Mouse (Mus musculus): ENCODE results near the gene Gtsf1l. TPM values are rescaled to one million over a fixed set of nuclear protein-coding genes. Genes with fewer than 3 reads are reported as not detected.
"Not testable (repeated sequence)": the region's sequence is repeated elsewhere in the genome, so short reads cannot be mapped to it uniquely, and the experiment has no call there.

Gene Gtsf1l
- total and polyA plus RNA-seq, 3 experiments = 0.68 TPM; not detected in 2

DNA sequence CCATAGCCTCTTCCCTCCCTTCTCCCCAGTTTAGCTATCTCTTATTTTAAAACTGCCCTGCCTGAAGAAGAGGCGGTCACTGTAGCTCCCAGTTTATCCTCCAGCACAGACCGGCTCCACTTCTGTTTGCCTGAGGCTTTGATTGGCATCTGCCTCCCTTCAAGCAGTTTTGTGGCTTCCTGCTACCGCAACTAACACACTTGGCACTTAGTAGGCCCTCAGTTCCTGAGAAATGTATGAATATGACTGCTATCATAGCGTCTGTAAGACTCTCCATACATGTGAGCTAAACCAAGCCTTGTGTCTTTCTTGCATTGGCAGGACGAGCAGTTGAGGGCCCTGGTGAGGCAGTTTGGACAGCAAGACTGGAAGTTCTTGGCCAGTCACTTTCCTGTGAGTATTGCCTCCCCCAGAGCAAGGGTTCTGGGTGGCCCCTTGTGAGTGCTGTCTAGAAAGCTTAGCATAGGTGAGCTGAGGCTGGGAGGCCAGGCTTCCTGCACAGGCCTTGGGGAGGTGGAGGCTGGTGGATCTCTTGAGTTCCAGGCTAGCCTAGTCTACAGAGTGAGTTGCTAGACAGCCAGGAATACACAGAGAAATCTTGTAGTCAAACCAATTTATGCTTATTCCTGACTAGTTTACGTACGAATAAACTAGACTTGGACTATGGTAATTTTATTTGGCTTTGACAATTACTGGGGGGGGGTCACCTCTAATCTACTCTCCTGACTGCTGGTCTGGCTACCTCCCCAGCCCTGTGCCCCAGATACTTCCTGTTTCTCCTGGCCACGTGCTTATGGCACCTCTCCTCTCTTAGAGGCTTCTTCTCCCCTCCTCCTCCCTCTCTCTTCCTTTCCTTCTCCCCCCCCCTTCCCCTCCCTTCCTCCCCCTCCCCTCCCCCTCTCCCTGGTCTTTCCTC lies 26.2 kb downstream of the Gtsf1l start:
- H3K27ac ChIP-seq = no peak overlapping the region
- H3K9ac ChIP-seq (ENCODE audit: low read depth, low read length) = no peak overlapping the region
- no peaks in the 10 kb centered on the region for H3K36me3 ChIP-seq (ENCODE audit: control insufficient read depth, insufficient read depth, low read length)
- intact Hi-C loops (cut with DNase I) = no loop called here
- TF ChIP-seq EP300 (IDR thresholded peaks at IDR 0.05; ENCODE audit: insufficient read depth, low read depth, low read length) (no peak), CTCF (IDR thresholded peaks at IDR 0.05) (no peak), POLR2A (IDR thresholded peaks at IDR 0.05; ENCODE audit: insufficient read depth, low read depth, low read length) (no peak)
- DNase-seq = no peak
- no peaks in the 10 kb centered on the region for H3K27me3 ChIP-seq (ENCODE audit: control insufficient read depth, insufficient read depth, low read length)
- no peak overlapping the region for H3K4me3 ChIP-seq
- no peaks in the 10 kb centered on the region for H3K4me1 ChIP-seq (ENCODE audit: control insufficient read depth, insufficient read depth, low read length)
- 78% methylated on average over 8 of the region's 8 CpGs for WGBS
- no peaks in the 10 kb centered on the region for H3K79me2 ChIP-seq (replicated peaks; ENCODE audit: control insufficient read depth, insufficient read depth, low read length)

- H3K4me3 ChIP-seq = no peak overlapping the region
- H3K9ac ChIP-seq (ENCODE audit: low read depth, low read length) = no peak overlapping the region
- H3K27me3 ChIP-seq (ENCODE audit: control insufficient read depth, insufficient read depth, low read length) = no peaks in the 10 kb centered on the region
- no peak for TF ChIP-seq EP300 (IDR thresholded peaks at IDR 0.05; ENCODE audit: insufficient read depth, low read depth, low read length)
- H3K36me3 ChIP-seq (ENCODE audit: control insufficient read depth, insufficient read depth, low read length) = no peaks in the 10 kb centered on the region
- intact Hi-C loops (cut with DNase I) = no loop called here
- no peak for DNase-seq
- 82% methylated on average over 6 of the region's 6 CpGs for WGBS
- H3K4me1 ChIP-seq (ENCODE audit: control insufficient read depth, insufficient read depth, low read length) = no peaks in the 10 kb centered on the region
- no peak overlapping the region for H3K27ac ChIP-seq
- no peaks in the 10 kb centered on the region for H3K79me2 ChIP-seq (replicated peaks; ENCODE audit: control insufficient read depth, insufficient read depth, low read length)
Measured at GRCm38 (mm10) chr2:163060630-163061029, 27.0 kb downstream of the Gtsf1l start.

DNA sequence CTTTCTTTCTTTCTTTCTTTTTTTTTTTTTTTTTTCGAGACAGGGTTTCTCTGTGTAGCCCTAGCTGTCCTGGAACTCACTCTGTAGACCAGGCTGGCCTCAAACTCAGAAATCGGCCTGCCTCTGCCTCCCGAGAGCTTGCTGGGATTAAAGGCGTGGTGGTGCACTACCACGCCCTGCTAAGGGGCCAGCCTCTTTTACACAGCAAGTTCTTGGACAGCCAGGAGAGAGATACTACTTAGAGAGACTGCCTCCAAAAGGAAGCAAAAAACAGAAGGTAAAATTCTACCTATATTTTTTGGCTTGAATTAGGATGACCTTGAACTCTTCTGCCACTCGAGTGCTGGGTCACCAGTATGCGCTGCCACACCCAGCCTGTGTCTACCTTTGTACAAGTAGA lies 28.7 kb downstream of the Gtsf1l start:
- H3K79me2 ChIP-seq (replicated peaks; ENCODE audit: control insufficient read depth, insufficient read depth, low read length); H3K27me3 ChIP-seq (ENCODE audit: control insufficient read depth, insufficient read depth, low read length); DNase-seq; H3K9ac ChIP-seq (ENCODE audit: low read depth, low read length); H3K4me3 ChIP-seq; H3K4me1 ChIP-seq (ENCODE audit: control insufficient read depth, insufficient read depth, low read length); H3K27ac ChIP-seq; intact Hi-C loops (cut with DNase I); H3K36me3 ChIP-seq (ENCODE audit: control insufficient read depth, insufficient read depth, low read length): not testable (repeated sequence)
- 91% methylated on average over 7 of the region's 7 CpGs for WGBS

DNA sequence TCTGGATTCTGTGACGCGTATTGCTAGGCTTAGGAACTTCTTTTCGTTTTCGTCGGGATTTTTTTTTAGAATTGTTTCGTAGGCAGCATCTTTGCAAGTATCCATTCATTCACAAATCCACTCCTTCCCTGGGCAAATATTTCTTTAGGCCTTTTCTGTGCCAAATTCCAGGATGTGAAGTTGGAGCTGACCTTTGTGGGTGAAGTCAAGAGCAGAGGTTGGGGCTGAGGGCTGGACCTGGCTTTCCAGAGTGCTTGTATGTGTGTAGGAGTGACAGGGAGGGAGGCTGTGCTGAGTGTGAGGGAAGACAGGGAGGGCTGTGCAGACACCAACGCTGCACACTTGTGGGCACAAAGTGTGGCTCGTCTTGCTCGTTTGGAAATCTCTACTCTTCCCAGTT lies 31.1 kb downstream of the Gtsf1l start:
- Histone ChIP-seq H3K4me1 (ENCODE audit: control insufficient read depth, insufficient read depth, low read length) (no peaks in the 10 kb centered on the region), H3K27me3 (ENCODE audit: control insufficient read depth, insufficient read depth, low read length) (no peaks in the 10 kb centered on the region), H3K9ac (ENCODE audit: low read depth, low read length) (no peak overlapping the region), H3K27ac (no peak overlapping the region), H3K36me3 (ENCODE audit: control insufficient read depth, insufficient read depth, low read length) (no peaks in the 10 kb centered on the region), H3K79me2 (replicated peaks; ENCODE audit: control insufficient read depth, insufficient read depth, low read length) (no peaks in the 10 kb centered on the region), H3K4me3 (no peak overlapping the region)
- no peak for DNase-seq
- WGBS = 80% methylated on average over 9 of the region's 9 CpGs
- TF ChIP-seq POLR2A (IDR thresholded peaks at IDR 0.05; ENCODE audit: insufficient read depth, low read depth, low read length) (no peak), CTCF (IDR thresholded peaks at IDR 0.05) (no peak), EP300 (IDR thresholded peaks at IDR 0.05; ENCODE audit: insufficient read depth, low read depth, low read length) (no peak)
- intact Hi-C loops (cut with DNase I) = no loop called here

- intact Hi-C loops (cut with DNase I) = no loop called here
- H3K27me3 ChIP-seq (ENCODE audit: control insufficient read depth, insufficient read depth, low read length) = no peaks in the 10 kb centered on the region
- H3K9ac ChIP-seq (ENCODE audit: low read depth, low read length) = no peak overlapping the region
- H3K79me2 ChIP-seq (replicated peaks; ENCODE audit: control insufficient read depth, insufficient read depth, low read length) = no peaks in the 10 kb centered on the region
- H3K4me3 ChIP-seq = no peak overlapping the region
- 21% methylated on average over 5 of the region's 5 CpGs for WGBS
- no peaks in the 10 kb centered on the region for H3K4me1 ChIP-seq (ENCODE audit: control insufficient read depth, insufficient read depth, low read length)
- H3K27ac ChIP-seq = no peak overlapping the region
- TF ChIP-seq EP300 (IDR thresholded peaks at IDR 0.05; ENCODE audit: insufficient read depth, low read depth, low read length) (no peak), POLR2A (IDR thresholded peaks at IDR 0.05; ENCODE audit: insufficient read depth, low read depth, low read length) (no peak), CTCF (IDR thresholded peaks at IDR 0.05) (no peak)
- no peak for DNase-seq
- H3K36me3 ChIP-seq (ENCODE audit: control insufficient read depth, insufficient read depth, low read length) = no peaks in the 10 kb centered on the region
Measured at GRCm38 (mm10) chr2:163055715-163056114, 31.9 kb downstream of the Gtsf1l start.

DNA sequence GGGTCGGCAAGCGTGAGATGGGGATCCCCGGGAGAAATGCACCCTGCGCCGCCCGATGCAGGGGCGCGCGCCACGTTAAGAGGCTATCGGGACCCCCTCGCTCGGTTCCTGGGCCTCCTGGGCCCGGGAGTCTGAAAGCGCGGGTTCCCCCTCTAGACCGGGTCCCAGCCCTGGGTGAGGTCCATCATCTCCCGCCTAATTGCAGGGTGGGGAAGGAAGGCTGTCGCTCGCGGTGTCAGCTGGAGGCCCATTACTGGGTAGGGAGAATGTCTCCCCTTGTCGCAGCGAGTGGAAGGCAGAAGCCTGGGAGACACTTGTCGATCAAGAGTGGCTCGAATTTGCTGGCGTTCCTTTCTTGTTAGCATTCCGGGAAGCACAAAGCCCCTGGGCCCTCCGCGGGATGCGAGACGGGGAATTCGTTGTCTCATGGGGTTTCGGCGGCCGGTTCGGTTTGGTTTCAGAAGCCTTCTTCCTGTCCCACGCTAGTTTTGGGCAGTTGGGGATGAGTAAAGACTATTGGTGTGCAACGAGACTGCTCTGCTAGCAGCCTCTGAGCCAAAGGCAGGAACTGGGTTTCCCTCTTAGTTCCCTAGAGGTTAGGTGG lies 32.7 kb downstream of the Gtsf1l start:
- H3K27ac ChIP-seq = no peak overlapping the region
- WGBS = 2% methylated on average over 32 of the region's 38 CpGs
- H3K9ac ChIP-seq (ENCODE audit: low read depth, low read length) = no peak overlapping the region
- intact Hi-C loops (cut with DNase I) = no loop called here
- peak in 1 of 2 experiments; percentile 19 for DNase-seq
- H3K27me3 ChIP-seq (ENCODE audit: control insufficient read depth, insufficient read depth, low read length) = no peaks in the 10 kb centered on the region
- H3K36me3 ChIP-seq (ENCODE audit: control insufficient read depth, insufficient read depth, low read length) = no peaks in the 10 kb centered on the region
- no peak for TF ChIP-seq POLR2A (IDR thresholded peaks at IDR 0.05; ENCODE audit: insufficient read depth, low read depth, low read length)
- TF ChIP-seq CTCF (IDR thresholded peaks at IDR 0.05) = no peak
- no peak for TF ChIP-seq EP300 (IDR thresholded peaks at IDR 0.05; ENCODE audit: insufficient read depth, low read depth, low read length)
- peak overlapping the region; percentile 56 for H3K4me3 ChIP-seq
- H3K79me2 ChIP-seq (replicated peaks; ENCODE audit: control insufficient read depth, insufficient read depth, low read length) = no peaks in the 10 kb centered on the region
- no peaks in the 10 kb centered on the region for H3K4me1 ChIP-seq (ENCODE audit: control insufficient read depth, insufficient read depth, low read length)

Measured in heart, adult 2 months (tissue).